ENCODE assay signal across 22 mouse cellular contexts in genomic region chr3:103834001-103834400, GRCm38 (mm10). TPM values are rescaled to one million over a fixed set of nuclear protein-coding genes. Genes with fewer than 3 reads are reported as not detected.
"Had no signal": no experiment of that assay in that cellular context is flagged by ENCODE, and none has a peak within 500 bp of the region (broad histone marks: within the 10 kb centered on the region; RNA-seq: fewer than 3 reads in every experiment).

No protein-coding gene starts in this region.

- H3K9ac ChIP-seq: liver, postnatal 0 days; lung, embryonic 15.5 days; midbrain, embryonic 13.5 days; midbrain, embryonic 15.5 days; neural tube, embryonic 12.5 days had no signal

- H3K4me2 ChIP-seq: lung, embryonic 15.5 days; midbrain, embryonic 11.5 days; midbrain, embryonic 13.5 days; midbrain, embryonic 15.5 days; neural tube, embryonic 12.5 days had no signal

- H3K27ac ChIP-seq: lung, embryonic 15.5 days; macrophage; midbrain, embryonic 13.5 days; midbrain, embryonic 15.5 days; neural tube, embryonic 12.5 days had no signal

- ATAC-seq: liver, postnatal 0 days; lung, postnatal 0 days; midbrain, embryonic 13.5 days; midbrain, embryonic 15.5 days had no signal

- H3K4me1 ChIP-seq: lung, embryonic 15.5 days; midbrain, embryonic 13.5 days; midbrain, embryonic 15.5 days; neural tube, embryonic 12.5 days had no signal

- DNase-seq: liver, postnatal 0 days; lung, adult 2 months; lung, postnatal 14 days; lung, postnatal 36 days; retina, postnatal 1 day; right cerebral cortex, adult 18-20 months; right cerebral cortex, postnatal 25 days; right cerebral cortex, postnatal 4 days; spleen, adult 18-20 months; thymus, adult 18-20 months; thymus, postnatal 14 days; thymus, postnatal 36 days had no signal

- H3K27me3 ChIP-seq: lung, embryonic 15.5 days; megakaryocyte, embryonic 14.5 days; midbrain, embryonic 13.5 days; midbrain, embryonic 15.5 days; neural tube, embryonic 12.5 days had no signal

- H3K9me3 ChIP-seq: lung, embryonic 15.5 days; megakaryocyte, embryonic 14.5 days; midbrain, embryonic 13.5 days; midbrain, embryonic 15.5 days; neural tube, embryonic 12.5 days had no signal

- H3K36me3 ChIP-seq: lung, embryonic 15.5 days; midbrain, embryonic 13.5 days; midbrain, embryonic 15.5 days; neural tube, embryonic 12.5 days had no signal

- H3K4me3 ChIP-seq: lung, embryonic 15.5 days; megakaryocyte, embryonic 14.5 days; midbrain, embryonic 13.5 days; midbrain, embryonic 15.5 days; neural tube, embryonic 12.5 days had no signal

RNA-seq across cellular contexts. Expression of gene Bcl2l15, which starts 1.6 kb away (rescaled TPM):
- polyA plus RNA-seq: lung, adult 2 months; macrophage; midbrain, postnatal 0 days; neural tube, embryonic 12.5 days had no signal

RNA-seq across cellular contexts. Expression of gene Gm43064, which starts 24.6 kb away (rescaled TPM):
- polyA plus RNA-seq: liver, postnatal 0 days; lung, adult 2 months; lung, postnatal 0 days; macrophage; midbrain, embryonic 13.5 days; small intestine, adult 2 months had no signal
